Mouse (Mus musculus): ENCODE results near the gene Zfp683. TPM values are rescaled to one million over a fixed set of nuclear protein-coding genes. Genes with fewer than 3 reads are reported as not detected.

Zfp683 gene
- polyA plus RNA-seq, 1 experiment from 2014 or later: not detected

- H3K27ac ChIP-seq (replicated peaks): no peak within 1 kb of the TSS
- H3K9ac ChIP-seq (replicated peaks): no peak within 1 kb of the TSS
- H3K36me3 ChIP-seq: no peaks in the 10 kb centered on the region
- ATAC-seq (ENCODE audit: low FRiP score): no peak
- no peaks in the 10 kb centered on the region for H3K27me3 ChIP-seq (replicated peaks)
- 63% methylated on average over 3 of the region's 3 CpGs for WGBS
- no peak within 1 kb of the TSS for H3K4me2 ChIP-seq
- H3K4me1 ChIP-seq: no peaks in the 10 kb centered on the region
- H3K9me3 ChIP-seq (replicated peaks): no peaks in the 10 kb centered on the region
- H3K4me3 ChIP-seq (replicated peaks): no peak within 1 kb of the TSS
Observed at GRCm38 (mm10) chr4:134094923-134095547, 41.4 kb downstream of the Zfp683 start, which contains the start of gene Cd52. Cd52 (minus strand) TSS chr4:134095082.

GRCm38 (mm10) chr4:134096120-134096519 lies 42.5 kb downstream of the Zfp683 start:
- no peaks in the 10 kb centered on the region for H3K9me3 ChIP-seq (replicated peaks)
- ATAC-seq (ENCODE audit: low FRiP score): no peak
- no peaks in the 10 kb centered on the region for H3K4me1 ChIP-seq
- no peak overlapping the region for H3K9ac ChIP-seq (replicated peaks)
- no peaks in the 10 kb centered on the region for H3K27me3 ChIP-seq (replicated peaks)
- no peaks in the 10 kb centered on the region for H3K36me3 ChIP-seq
- H3K4me3 ChIP-seq (replicated peaks): no peak overlapping the region
- H3K27ac ChIP-seq (replicated peaks): no peak overlapping the region
- no peak overlapping the region for H3K4me2 ChIP-seq
- 88% methylated on average over 3 of the region's 3 CpGs for WGBS

GRCm38 (mm10) chr4:134097015-134097608 lies 43.5 kb downstream of the Zfp683 start:
- H3K4me2 ChIP-seq: no peak overlapping the region
- 87% methylated on average over 5 of the region's 5 CpGs for WGBS
- no peak overlapping the region for H3K4me3 ChIP-seq (replicated peaks)
- no peaks in the 10 kb centered on the region for H3K27me3 ChIP-seq (replicated peaks)
- no peaks in the 10 kb centered on the region for H3K36me3 ChIP-seq
- no peaks in the 10 kb centered on the region for H3K4me1 ChIP-seq
- no peak overlapping the region for H3K9ac ChIP-seq (replicated peaks)
- no peak for ATAC-seq (ENCODE audit: low FRiP score)
- H3K9me3 ChIP-seq (replicated peaks): no peaks in the 10 kb centered on the region
- H3K27ac ChIP-seq (replicated peaks): no peak overlapping the region

GRCm38 (mm10) chr4:134098628-134099027 lies 45.0 kb downstream of the Zfp683 start:
- no peak overlapping the region for H3K27ac ChIP-seq (replicated peaks)
- no peak overlapping the region for H3K4me2 ChIP-seq
- no peaks in the 10 kb centered on the region for H3K9me3 ChIP-seq (replicated peaks)
- ATAC-seq (ENCODE audit: low FRiP score): no peak
- no peaks in the 10 kb centered on the region for H3K27me3 ChIP-seq (replicated peaks)
- no peak overlapping the region for H3K9ac ChIP-seq (replicated peaks)
- WGBS: 78% methylated on average over 8 of the region's 8 CpGs
- peaks cover 9% of the 10 kb centered on the region for H3K4me1 ChIP-seq
- no peaks in the 10 kb centered on the region for H3K36me3 ChIP-seq
- no peak overlapping the region for H3K4me3 ChIP-seq (replicated peaks)

- no peak overlapping the region for H3K4me2 ChIP-seq
- no peak overlapping the region for H3K9ac ChIP-seq (replicated peaks)
- no peak overlapping the region for H3K27ac ChIP-seq (replicated peaks)
- H3K27me3 ChIP-seq (replicated peaks): no peaks in the 10 kb centered on the region
- H3K9me3 ChIP-seq (replicated peaks): no peaks in the 10 kb centered on the region
- no peak overlapping the region for H3K4me3 ChIP-seq (replicated peaks)
- 86% methylated on average over 4 of the region's 4 CpGs for WGBS
- no peaks in the 10 kb centered on the region for H3K36me3 ChIP-seq
- peaks cover 9% of the 10 kb centered on the region for H3K4me1 ChIP-seq
- ATAC-seq (ENCODE audit: low FRiP score): no peak
Observed at GRCm38 (mm10) chr4:134100245-134100644, 46.6 kb downstream of the Zfp683 start.

- H3K4me2 ChIP-seq: peak within 1 kb of the TSS; percentile 74
- H3K9ac ChIP-seq (replicated peaks): peak within 1 kb of the TSS; percentile 77
- peak within 1 kb of the TSS; percentile 91 for H3K4me3 ChIP-seq (replicated peaks)
- WGBS: 17% methylated on average over 34 of the region's 34 CpGs
- ATAC-seq (ENCODE audit: low FRiP score): peak; percentile 97
- peaks cover 9% of the 10 kb centered on the region for H3K4me1 ChIP-seq
- H3K9me3 ChIP-seq (replicated peaks): no peaks in the 10 kb centered on the region
- H3K27me3 ChIP-seq (replicated peaks): no peaks in the 10 kb centered on the region
- H3K36me3 ChIP-seq: no peaks in the 10 kb centered on the region
- 0 out of 2 replicates have a peak within 1 kb of the TSS, but pooled peaks have one; percentile 33 for H3K27ac ChIP-seq (replicated peaks)
Observed at GRCm38 (mm10) chr4:134101979-134102741, 48.5 kb downstream of the Zfp683 start, which contains the start of gene Ubxn11. Ubxn11 (plus strand) TSS chr4:134102570.

- H3K4me2 ChIP-seq: peak overlapping the region; percentile 74
- H3K27ac ChIP-seq (replicated peaks): 0 out of 2 replicates have a peak overlapping the region, but pooled peaks have one; percentile 33
- WGBS: 3% methylated on average over 21 of the region's 21 CpGs
- peak; percentile 81 for ATAC-seq (ENCODE audit: low FRiP score)
- H3K9ac ChIP-seq (replicated peaks): peak overlapping the region; percentile 77
- peaks cover 9% of the 10 kb centered on the region for H3K4me1 ChIP-seq
- peak overlapping the region; percentile 91 for H3K4me3 ChIP-seq (replicated peaks)
- H3K36me3 ChIP-seq: no peaks in the 10 kb centered on the region
- no peaks in the 10 kb centered on the region for H3K9me3 ChIP-seq (replicated peaks)
- H3K27me3 ChIP-seq (replicated peaks): no peaks in the 10 kb centered on the region
Observed at GRCm38 (mm10) chr4:134102742-134103119, 49.1 kb downstream of the Zfp683 start.

GRCm38 (mm10) chr4:134106105-134106504 lies 52.5 kb downstream of the Zfp683 start:
- Histone ChIP-seq H3K4me3 (replicated peaks) (no peak overlapping the region), H3K27ac (replicated peaks) (no peak overlapping the region), H3K36me3 (no peaks in the 10 kb centered on the region)

GRCm38 (mm10) chr4:134107730-134108129 lies 54.1 kb downstream of the Zfp683 start:
- 88% methylated on average over 7 of the region's 7 CpGs for WGBS
- Histone ChIP-seq H3K4me1 (peaks cover 8% of the 10 kb centered on the region), H3K27ac (replicated peaks) (no peak overlapping the region), H3K9me3 (replicated peaks) (no peaks in the 10 kb centered on the region), H3K27me3 (replicated peaks) (no peaks in the 10 kb centered on the region), H3K4me3 (replicated peaks) (no peak overlapping the region), H3K9ac (replicated peaks) (no peak overlapping the region), H3K4me2 (no peak overlapping the region), H3K36me3 (no peaks in the 10 kb centered on the region)
- ATAC-seq (ENCODE audit: low FRiP score): no peak

More at GRCm38 (mm10) chr4:134106105-134106504, 52.5 kb downstream of the Zfp683 start:
- Histone ChIP-seq H3K4me1 (peaks cover 9% of the 10 kb centered on the region), H3K9ac (replicated peaks) (no peak overlapping the region), H3K9me3 (replicated peaks) (no peaks in the 10 kb centered on the region), H3K4me2 (no peak overlapping the region), H3K27me3 (replicated peaks) (no peaks in the 10 kb centered on the region)
- WGBS: 72% methylated on average over 7 of the region's 7 CpGs
- no peak for ATAC-seq (ENCODE audit: low FRiP score)

GRCm38 (mm10) chr4:134108196-134108595 lies 54.6 kb downstream of the Zfp683 start:
- H3K9me3 ChIP-seq (replicated peaks): no peaks in the 10 kb centered on the region
- H3K27me3 ChIP-seq (replicated peaks): no peaks in the 10 kb centered on the region
- no peak overlapping the region for H3K4me3 ChIP-seq (replicated peaks)
- H3K4me1 ChIP-seq: peaks cover 5% of the 10 kb centered on the region
- no peak overlapping the region for H3K4me2 ChIP-seq
- no peaks in the 10 kb centered on the region for H3K36me3 ChIP-seq
- no peak overlapping the region for H3K9ac ChIP-seq (replicated peaks)
- no peak overlapping the region for H3K27ac ChIP-seq (replicated peaks)
- ATAC-seq (ENCODE audit: low FRiP score): no peak
- 60% methylated on average over 5 of the region's 5 CpGs for WGBS
